Mouse (Mus musculus) lung, embryonic 16.5 days (tissue): ENCODE measurements around the gene Wbp1. TPM values are rescaled to one million over a fixed set of nuclear protein-coding genes. Genes with fewer than 3 reads are reported as not detected.
"Not testable (repeated sequence)": the region's sequence is repeated elsewhere in the genome, so short reads cannot be mapped to it uniquely, and the experiment has no call there.

Experiments
- ATAC-seq: fragments of 200-750 bp; cut with Nextera tagmentation; 2 replicates; pipeline ENCODE4 v1.8.0; 2017; ENCODE audit warnings: low read depth, mild to moderate bottlenecking, moderate library complexity
- H3K27ac ChIP-seq: fragments of 300-500 bp; sonication (generic); 2 replicates; pipeline ENCODE4 v1.5.1; 2014; ENCODE audit warnings: mild to moderate bottlenecking, control low read depth, low read length
- H3K27me3 ChIP-seq: fragments of 300-500 bp; sonication (generic); 2 replicates; pipeline ENCODE4 v1.6.1; 2014; ENCODE audit warnings: low read depth, low read length, mixed read lengths; ENCODE audit not compliant: control insufficient read depth, insufficient read depth
- H3K36me3 ChIP-seq: fragments of 300-500 bp; sonication (generic); 2 replicates; pipeline ENCODE4 v1.6.1; 2014; ENCODE audit warnings: low read length; ENCODE audit not compliant: control insufficient read depth, insufficient read depth
- H3K4me1 ChIP-seq: fragments of 300-500 bp; sonication (generic); replicated peaks from 2 replicates; pipeline ENCODE4 v1.6.1; 2014; ENCODE audit warnings: low read length, mixed read lengths; ENCODE audit not compliant: control insufficient read depth, insufficient read depth
- H3K4me2 ChIP-seq: fragments of 300-500 bp; sonication (generic); 2 replicates; pipeline ENCODE4 v1.6.1; 2014; ENCODE audit warnings: low read depth, low read length, control low read depth
- H3K4me3 ChIP-seq: fragments of 300-500 bp; sonication (generic); 2 replicates; pipeline ENCODE4 v1.5.1; 2014; ENCODE audit warnings: mild to moderate bottlenecking, low read length, control low read depth
- H3K9ac ChIP-seq: fragments of 300-500 bp; sonication (generic); 2 replicates; pipeline ENCODE4 v1.6.1; 2014; ENCODE audit warnings: low read length, control low read depth
- H3K9me3 ChIP-seq: fragments of 300-500 bp; sonication (generic); 2 replicates; pipeline ENCODE4 v1.6.1; 2016; ENCODE audit warnings: low read length; ENCODE audit not compliant: control insufficient read depth
- WGBS: fragments of 180-500 bp; shearing (Covaris S2); extraction: QIAGEN DNeasy Blood & Tissue Kit; methylation state at CpG from one replicate; pipeline ENCODE4 v1.1.7; 2014; 5-methylcytosine and 5-hydroxymethylcytosine counted together
- polyA plus RNA-seq: library from polyadenylated mRNA; unstranded; fragments of >200 nt; fragmentation: Nextera tagmentation; extraction: Ambion mirVana; gene quantifications from 2 replicates; pipeline ENCODE4 v1.2.1, GENCODE M21; 2015

Gene Wbp1
- polyA plus RNA-seq, 1 experiment from 2014 or later = 109 TPM

DNA sequence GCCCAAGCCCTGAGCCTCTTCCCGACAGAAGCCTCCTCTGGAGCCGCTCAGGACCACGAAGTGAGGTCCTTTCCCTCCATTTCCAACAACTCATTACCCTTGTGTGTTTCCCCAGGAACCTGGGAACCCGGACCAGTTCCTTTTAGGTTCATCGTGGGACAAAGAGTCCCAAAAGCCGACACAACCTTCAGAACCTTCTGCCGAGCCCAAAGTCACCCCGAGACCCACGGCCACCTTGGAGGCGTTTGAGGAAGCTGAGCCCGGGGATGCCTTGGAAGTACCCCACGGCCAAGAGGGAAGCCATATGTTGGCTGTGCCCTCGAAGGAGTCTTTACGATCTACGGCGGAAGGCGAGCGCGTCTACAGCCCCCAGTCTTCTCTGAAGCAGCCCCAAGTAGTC, 40.1 kb upstream of the Wbp1 start:
- Histone ChIP-seq H3K4me1 (peaks cover 18% of the 10 kb centered on the region), H3K4me2 (peak overlapping the region; percentile 87), H3K9me3 (no peaks in the 10 kb centered on the region), H3K9ac (peak overlapping the region; percentile 66), H3K4me3 (peak overlapping the region; percentile 56), H3K27ac (no peak overlapping the region), H3K27me3 (peaks cover 22% of the 10 kb centered on the region), H3K36me3 (no peaks in the 10 kb centered on the region)
- no peak for ATAC-seq
- 9% methylated on average over 19 of the region's 19 CpGs for WGBS

DNA sequence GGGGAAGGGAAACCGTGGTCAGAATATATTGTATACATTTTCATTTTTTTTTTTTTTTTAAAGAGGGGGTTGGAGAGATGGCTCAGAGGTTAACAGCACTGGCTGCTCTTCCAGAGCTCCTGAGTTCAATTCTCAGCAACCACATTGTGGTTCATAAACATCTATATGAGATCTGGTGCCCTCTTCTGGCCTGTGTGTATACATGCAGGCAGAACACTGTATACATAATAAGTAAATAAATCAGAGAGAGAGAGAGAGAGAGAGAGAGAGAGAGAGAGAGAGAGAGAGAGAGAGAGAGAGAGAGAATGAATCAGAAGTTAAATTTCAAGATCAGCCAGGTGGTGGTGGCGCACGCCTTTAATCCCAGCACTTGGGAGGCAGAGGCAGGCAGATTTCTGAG, 38.1 kb upstream of the Wbp1 start:
- Histone ChIP-seq H3K27me3 (peaks cover 22% of the 10 kb centered on the region), H3K4me1 (peaks cover 18% of the 10 kb centered on the region)
- H3K4me2 ChIP-seq, H3K9ac ChIP-seq, H3K27ac ChIP-seq, ATAC-seq, H3K4me3 ChIP-seq, H3K36me3 ChIP-seq, H3K9me3 ChIP-seq: not testable (repeated sequence)
- WGBS = 13% methylated on average over 3 of the region's 3 CpGs

DNA sequence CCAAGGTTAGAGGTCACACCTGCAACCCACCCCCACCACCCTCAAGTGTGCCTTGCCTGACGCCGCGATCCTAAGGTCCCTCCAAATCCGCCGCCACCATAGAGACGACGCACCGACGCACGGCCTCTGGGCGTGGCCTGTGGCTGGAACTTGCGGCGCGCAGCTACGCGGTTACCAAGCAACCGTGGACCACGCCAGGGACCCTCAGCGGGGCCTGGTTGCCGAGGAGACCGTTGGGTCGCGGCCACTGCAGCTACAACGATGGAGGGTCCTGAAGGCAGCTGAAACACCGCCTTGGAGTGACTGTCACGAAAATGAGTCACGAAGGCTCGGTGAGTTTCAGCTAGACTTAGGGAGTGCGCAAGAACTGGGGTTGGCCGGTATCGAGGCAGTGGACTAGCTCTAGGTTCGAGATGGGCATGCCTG, 34.9 kb upstream of the Wbp1 start, which contains the start of the genes Wdr54 and 1700003E16Rik:
Gene Wdr54, minus strand, starts transcription at position 139 of the 426 bp plus-strand sequence.
Gene 1700003E16Rik, plus strand, starts transcription at position 146 of the 426 bp plus-strand sequence.
- peak; percentile 83 for ATAC-seq
- Histone ChIP-seq H3K4me2 (peak within 1 kb of the TSS; percentile 81), H3K4me3 (peak within 1 kb of the TSS; percentile 56), H3K4me1 (peaks cover 8% of the 10 kb centered on the region), H3K27ac (no peak within 1 kb of the TSS), H3K27me3 (peaks cover 7% of the 10 kb centered on the region), H3K9ac (peak within 1 kb of the TSS; percentile 54), H3K36me3 (peaks cover 6% of the 10 kb centered on the region; the same call in 1 of the 2 replicates), H3K9me3 (no peaks in the 10 kb centered on the region)
- 2% methylated on average over 32 of the region's 32 CpGs for WGBS

DNA sequence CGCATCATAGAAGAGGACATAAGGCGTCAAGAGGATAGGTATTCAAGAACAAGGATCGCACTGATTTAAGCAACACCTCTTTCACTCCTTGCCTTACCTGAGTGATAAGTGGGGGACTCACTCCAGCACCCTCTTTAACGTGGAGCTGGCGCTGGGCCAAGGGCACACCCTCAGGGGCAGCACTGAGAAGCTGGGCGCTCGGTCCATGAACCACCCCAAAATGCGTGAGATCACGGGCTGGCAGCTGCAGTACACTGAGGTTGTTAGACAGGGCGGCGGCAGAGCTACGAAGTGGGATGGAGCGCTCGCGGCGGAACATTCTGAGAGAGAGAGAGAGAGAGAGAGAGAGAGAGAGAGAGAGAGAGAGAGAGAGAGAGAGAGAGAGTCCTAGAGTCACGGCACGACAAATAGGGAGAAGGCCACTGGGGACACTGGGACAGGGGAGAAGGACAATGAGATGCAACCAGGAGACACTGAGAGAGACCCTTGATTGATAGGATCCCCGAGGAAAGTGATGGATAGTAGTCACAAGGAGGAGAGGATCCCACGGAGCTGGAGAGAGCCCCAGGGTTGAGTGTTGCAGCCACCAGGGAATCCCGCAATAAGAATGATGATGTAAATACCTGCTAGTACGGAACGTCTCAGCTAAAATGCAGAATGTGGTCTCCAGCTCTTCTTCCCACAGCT, 34.3 kb upstream of the Wbp1 start:
- 6% methylated on average over 23 of the region's 23 CpGs for WGBS
- peak; percentile 20; the same call in 1 of the 2 replicates for ATAC-seq

DNA sequence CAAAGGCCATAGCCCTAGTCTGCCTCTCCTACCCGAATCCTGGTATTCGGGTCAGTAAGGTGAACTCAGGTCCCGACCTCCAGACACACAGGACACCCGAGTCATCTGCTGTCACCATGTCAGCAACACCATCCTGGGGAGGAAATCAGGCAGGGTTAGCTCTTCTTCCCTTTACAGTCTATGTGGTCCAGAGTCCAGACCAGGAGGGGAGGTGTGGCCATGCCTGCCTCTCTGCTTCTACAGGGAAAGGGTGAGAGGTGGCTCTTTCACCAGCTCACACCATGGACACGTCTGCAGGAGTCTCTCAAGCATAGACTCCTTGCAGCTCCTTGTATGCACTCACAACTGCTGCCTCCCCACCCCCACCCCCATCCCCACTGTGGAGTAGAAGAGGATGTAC, 32.1 kb upstream of the Wbp1 start:
- no peaks in the 10 kb centered on the region for H3K9me3 ChIP-seq

More for the DNA sequence above, 34.3 kb upstream of the Wbp1 start:
- Histone ChIP-seq H3K4me2 (peak overlapping the region; percentile 81), H3K27me3 (peaks cover under 1% of the 10 kb centered on the region), H3K4me1 (peaks cover 8% of the 10 kb centered on the region), H3K36me3 (peaks cover 6% of the 10 kb centered on the region; the same call in 1 of the 2 replicates), H3K9ac (peak overlapping the region; percentile 54), H3K4me3 (peak overlapping the region; percentile 56), H3K27ac (no peak overlapping the region), H3K9me3 (no peaks in the 10 kb centered on the region)

DNA sequence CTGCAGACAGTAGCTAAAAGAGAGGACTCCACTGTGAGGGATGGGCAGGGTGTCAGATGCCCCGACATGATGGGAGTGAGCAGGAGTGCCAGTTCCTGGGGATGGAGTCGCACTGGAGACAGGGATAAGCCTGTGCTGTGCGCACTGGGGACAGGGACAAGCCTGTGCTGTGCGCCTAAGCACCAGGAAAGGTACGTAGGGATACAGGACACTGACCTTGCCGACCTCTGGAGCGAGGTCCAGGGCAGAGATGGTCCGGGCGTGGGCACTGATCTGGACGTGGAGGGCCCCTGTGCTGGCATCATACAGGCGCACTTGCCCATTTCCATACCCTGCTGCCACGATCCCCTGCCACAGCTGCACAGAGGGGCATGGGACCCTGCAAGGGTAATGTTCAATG, 31.7 kb upstream of the Wbp1 start:
- ATAC-seq = no peak
- Histone ChIP-seq H3K36me3 (peaks cover 11% of the 10 kb centered on the region; the same call in 1 of the 2 replicates), H3K9me3 (no peaks in the 10 kb centered on the region), H3K4me3 (no peak overlapping the region), H3K4me2 (no peak overlapping the region), H3K27ac (no peak overlapping the region), H3K9ac (no peak overlapping the region), H3K27me3 (no peaks in the 10 kb centered on the region), H3K4me1 (peaks cover 8% of the 10 kb centered on the region)
- WGBS = 84% methylated on average over 12 of the region's 12 CpGs

More for the DNA sequence above, 32.1 kb upstream of the Wbp1 start:
- Histone ChIP-seq H3K4me2 (no peak overlapping the region), H3K4me3 (no peak overlapping the region), H3K36me3 (peaks cover 9% of the 10 kb centered on the region; the same call in 1 of the 2 replicates), H3K4me1 (peaks cover 8% of the 10 kb centered on the region), H3K27ac (no peak overlapping the region), H3K9ac (no peak overlapping the region), H3K27me3 (no peaks in the 10 kb centered on the region)
- 62% methylated on average over 5 of the region's 5 CpGs for WGBS
- no peak for ATAC-seq

DNA sequence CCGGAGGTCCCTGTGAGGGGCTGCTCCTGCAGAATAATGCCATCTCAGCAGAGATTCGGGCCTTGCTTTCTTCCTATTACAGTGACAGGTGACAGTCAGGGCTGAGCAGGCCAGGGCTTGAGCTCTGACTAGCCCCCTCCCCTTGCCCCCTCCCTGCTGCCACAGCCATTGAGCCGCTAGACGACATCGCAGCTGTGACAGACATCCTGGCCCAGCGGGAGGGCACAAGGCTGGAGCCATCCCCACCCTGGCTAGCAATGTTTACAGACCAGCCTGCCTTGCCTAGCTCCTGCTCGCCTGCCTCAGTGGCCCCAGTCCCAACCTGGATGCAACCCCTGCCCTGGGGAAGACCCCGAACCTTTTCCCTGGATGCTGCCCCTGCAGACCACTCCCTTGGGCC, 30.4 kb upstream of the Wbp1 start:
- WGBS = 34% methylated on average over 8 of the region's 8 CpGs
- no peak overlapping the region for H3K27ac ChIP-seq

DNA sequence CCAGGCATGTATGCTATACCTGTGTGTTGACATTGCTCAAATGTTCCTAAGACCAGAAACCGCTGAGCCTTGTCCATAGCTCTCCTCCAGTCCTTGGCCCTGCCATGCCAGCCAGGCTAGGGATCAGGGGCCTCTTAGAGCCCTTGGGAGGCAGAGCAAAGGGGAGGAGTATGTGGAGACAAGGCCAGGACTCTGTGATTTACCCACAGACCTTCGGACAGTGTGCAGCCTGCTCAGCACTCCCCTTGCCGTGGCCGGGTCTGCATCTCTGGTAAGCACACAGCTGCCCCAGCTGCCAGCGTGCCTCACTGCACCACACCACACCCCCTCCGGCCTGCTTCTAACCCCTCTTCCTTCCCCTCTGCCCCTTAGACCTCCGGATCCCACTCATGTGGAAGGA, 25.9 kb upstream of the Wbp1 start:
- Histone ChIP-seq H3K9ac (no peak overlapping the region), H3K4me3 (no peak overlapping the region), H3K36me3 (peaks cover 16% of the 10 kb centered on the region), H3K9me3 (no peaks in the 10 kb centered on the region), H3K27ac (no peak overlapping the region), H3K4me2 (no peak overlapping the region), H3K27me3 (no peaks in the 10 kb centered on the region), H3K4me1 (peaks cover 3% of the 10 kb centered on the region)
- no peak for ATAC-seq
- 49% methylated on average over 7 of the region's 7 CpGs for WGBS

More for the DNA sequence above, 30.4 kb upstream of the Wbp1 start:
- Histone ChIP-seq H3K36me3 (peaks cover 16% of the 10 kb centered on the region; the same call in 1 of the 2 replicates), H3K4me3 (no peak overlapping the region), H3K4me2 (no peak overlapping the region), H3K27me3 (no peaks in the 10 kb centered on the region), H3K4me1 (peaks cover 8% of the 10 kb centered on the region), H3K9ac (no peak overlapping the region), H3K9me3 (no peaks in the 10 kb centered on the region)
- no peak for ATAC-seq

DNA sequence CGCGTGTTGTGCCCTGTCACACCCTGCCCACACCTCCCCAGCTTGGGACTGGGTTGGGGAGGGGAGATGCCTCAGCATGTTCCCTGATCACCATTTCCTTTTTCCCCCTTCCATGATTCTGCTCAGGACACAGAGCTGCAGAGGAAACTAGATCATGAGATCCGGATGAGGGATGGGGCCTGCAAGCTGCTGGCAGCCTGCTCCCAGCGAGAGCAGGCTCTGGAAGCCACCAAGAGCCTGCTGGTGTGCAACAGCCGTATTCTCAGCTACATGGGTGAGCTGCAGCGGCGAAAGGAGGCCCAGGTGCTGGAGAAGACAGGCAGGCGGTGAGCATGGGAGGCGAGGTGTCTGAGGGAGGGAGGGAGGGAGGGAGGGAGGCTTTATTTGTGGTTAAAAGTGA, 24.4 kb upstream of the Wbp1 start:
- ATAC-seq = no peak
- WGBS = 53% methylated on average over 9 of the region's 9 CpGs
- no peak overlapping the region for H3K9ac ChIP-seq
- peaks cover 14% of the 10 kb centered on the region for H3K36me3 ChIP-seq
- H3K4me1 ChIP-seq = peaks cover 9% of the 10 kb centered on the region
- no peak overlapping the region for H3K27ac ChIP-seq
- no peaks in the 10 kb centered on the region for H3K9me3 ChIP-seq
- no peaks in the 10 kb centered on the region for H3K27me3 ChIP-seq
- H3K4me3 ChIP-seq = no peak overlapping the region
- H3K4me2 ChIP-seq = no peak overlapping the region
